Mouse (Mus musculus): ENCODE results near the gene Rpl28.

The Rpl28 gene

DNA sequence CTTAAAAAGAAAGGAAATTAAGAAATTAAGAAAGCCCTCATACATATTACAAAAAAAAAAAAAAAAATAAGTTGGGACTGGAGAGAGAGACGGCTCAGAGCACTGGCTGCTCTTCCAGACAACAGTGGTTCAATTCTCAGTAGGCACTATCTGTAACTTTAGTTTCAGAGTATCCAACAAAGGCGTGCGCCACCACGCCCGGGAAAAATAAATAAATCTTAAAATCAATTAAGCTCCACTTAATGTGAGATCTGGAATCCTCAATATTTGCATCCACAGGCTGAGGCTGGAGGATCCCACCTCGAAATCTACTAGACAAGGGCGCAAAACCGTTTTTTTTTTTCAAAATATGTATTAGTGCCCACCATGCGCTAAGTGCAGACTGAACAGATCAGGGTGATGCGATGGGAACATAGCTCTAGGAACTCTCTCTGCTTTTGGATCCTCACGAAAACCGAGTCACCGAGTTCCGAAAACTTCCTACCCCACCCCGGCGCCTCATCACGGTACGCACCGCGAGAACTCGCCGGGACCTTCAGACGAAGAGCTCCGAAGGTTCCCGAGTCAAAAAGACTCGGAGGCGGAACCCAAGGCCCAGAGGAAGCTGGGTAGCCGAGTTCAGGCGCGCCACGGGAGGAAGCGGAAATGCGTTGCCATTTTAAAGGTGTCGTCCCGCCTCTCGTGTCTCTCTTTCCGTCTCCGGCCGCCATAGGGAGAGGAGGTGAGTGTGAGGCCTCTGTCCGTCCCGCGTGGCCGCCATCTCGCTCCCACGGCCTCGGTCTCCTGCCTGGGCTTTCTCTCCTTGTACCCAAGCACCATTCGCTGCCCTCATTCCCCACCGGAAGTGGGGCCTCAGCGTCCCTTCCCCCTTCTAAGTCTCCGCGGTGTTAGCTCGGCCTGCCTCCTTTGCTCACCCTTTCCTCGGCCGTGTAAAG is at the start of gene Rpl28:
Gene Rpl28 (plus strand): TSS at position 597 of the 935 bp plus-strand sequence.
- peak; percentile 95 to 96 for DNase-seq

DNA sequence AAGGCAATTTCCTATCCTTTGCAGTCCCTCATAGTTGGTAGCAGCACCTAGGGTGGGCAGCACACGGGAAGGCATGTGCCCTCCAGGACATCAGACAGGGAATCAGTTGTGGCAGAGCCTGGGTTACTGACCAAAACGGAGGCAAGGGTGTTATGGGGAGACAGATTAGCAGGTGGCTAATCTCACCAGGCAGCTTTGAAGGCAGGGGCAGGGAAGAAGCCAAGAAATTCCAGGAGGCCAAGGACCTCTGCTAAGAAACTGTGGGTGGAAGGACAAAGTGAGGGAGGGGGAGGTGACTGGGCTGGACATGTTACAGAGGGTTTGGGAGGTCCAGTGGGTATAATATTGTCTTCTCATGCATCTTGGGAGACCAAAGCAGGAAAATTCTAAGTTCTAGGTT is 49.3 kb upstream of the Rpl28 start:
- no peak for DNase-seq

DNA sequence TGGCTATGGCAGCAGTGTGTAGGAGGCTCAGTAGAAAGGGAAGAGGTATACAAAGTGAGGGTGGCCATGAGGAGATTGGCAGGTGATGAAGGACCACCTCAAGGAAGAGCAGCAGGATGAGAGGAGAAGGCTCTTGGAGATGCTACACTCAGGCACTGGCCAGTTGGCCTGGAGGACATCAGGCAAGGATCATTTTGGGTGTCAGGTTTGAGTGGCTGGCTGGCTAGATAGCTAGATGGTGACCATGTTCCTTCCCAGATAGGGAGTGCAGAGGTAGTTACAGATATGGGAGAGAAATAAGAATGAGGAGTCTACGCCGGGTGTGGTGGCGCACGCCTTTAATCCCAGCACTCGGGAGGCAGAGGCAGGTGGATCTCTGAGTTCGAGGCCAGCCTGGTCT is 47.8 kb upstream of the Rpl28 start:
- DNase-seq, result no peak

DNA sequence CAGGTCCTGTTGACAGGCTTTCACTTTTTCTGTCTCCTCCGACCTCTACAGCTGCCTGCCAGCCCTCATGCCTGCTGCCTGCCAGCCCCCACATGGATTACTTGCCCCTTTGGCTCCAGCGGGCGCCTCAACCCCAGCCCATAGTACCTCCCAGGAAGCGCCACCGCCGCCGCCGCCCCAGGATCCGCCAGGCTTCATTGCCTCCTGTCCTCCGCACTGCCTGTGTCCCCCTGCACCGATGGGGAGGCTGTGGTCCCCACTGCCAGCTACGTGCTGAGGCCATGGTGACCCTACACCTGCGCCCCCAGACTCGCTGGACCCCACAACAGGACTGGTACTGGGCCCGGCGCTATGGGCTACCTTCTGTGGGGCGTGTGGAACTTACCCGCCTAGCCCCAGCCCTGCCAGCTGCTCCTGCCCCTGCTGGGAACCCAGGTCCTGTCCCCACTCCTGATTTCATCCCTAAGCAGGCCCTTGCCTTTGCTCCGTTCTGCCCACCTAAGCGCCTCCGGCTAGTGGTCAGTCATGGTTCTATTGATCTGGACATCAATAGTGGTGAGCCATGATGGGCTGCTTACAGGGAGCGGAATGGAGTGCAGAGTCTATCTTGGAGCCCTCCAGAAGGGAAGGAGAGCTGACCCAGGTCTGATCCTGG is 46.2 kb upstream of the Rpl28 start:
- DNase-seq, result no peak

DNA sequence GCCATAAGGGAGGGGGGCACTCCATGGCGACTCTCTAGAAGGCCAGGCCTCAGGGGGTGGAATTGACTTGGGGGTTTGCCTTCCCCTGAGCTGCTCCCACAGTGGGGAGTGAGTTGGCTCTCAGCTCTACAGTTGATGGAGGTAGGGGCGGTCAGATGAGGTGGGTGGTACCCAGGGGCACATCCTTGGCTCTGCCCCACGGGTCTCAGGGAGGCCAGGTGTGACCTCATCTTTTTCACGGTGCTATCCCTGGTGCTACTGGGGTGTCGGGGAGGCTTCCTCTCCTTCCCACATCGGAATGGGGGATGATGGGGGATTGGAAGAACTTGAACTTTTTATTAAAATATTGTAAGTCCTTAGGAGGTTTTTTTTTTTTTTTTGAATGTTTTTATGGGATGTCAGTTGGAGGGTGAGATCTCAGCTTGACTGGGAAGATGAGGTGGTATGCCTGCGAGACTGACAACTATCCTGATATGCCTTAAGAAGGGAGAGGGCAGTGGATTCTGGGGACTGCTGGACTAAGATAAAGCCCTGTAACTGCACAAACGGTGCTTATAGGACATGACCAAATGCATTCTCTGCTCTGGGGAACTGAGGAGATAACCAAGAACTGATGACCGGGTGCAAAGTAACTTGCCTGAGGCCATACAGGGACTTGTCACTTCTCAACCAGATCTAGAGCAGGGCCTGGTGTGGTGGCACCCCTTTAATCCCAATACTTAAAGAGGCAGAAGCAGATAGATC is 45.3 kb upstream of the Rpl28 start:
- no peak for DNase-seq

DNA sequence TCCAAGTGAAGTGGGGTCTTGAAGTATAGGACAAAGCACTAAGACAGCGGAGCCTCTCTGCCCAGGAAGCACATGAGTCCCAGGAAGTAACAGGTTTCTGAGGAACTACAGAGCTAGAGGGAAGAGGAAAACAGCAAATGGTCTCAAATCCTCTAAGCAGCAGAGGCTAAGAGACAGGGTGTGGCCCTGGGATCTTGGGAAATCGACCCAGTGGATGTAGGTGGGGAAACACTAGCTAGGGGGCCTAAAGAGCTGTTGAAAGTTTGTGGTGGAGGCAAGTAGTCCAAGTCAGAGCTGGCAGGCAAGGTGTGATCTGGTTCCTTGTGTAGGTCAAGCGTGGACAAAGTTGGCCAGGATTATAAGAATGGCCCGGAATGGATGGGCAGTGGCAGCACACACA is 44.4 kb upstream of the Rpl28 start:
- no peak for DNase-seq

DNA sequence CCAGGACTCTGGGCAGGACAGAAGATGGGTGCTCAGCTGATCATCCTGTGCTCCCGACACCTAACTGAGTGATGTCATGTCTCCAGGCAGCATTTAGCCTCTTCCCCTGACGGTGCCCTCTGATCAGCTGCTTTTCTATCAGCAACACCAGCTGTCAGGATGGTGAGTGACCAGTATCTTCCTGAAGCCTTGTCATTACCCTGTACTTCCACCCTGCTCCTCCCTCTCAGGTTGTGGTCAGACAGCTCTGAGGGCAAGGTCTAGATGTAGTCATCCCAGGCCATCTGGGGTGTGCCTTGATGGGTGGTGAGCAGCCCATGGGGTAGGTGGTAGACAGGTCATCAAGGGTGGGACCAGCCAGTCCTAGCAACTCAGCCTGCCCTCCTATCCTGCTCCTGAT is 43.5 kb upstream of the Rpl28 start:
- DNase-seq, result no peak

DNA sequence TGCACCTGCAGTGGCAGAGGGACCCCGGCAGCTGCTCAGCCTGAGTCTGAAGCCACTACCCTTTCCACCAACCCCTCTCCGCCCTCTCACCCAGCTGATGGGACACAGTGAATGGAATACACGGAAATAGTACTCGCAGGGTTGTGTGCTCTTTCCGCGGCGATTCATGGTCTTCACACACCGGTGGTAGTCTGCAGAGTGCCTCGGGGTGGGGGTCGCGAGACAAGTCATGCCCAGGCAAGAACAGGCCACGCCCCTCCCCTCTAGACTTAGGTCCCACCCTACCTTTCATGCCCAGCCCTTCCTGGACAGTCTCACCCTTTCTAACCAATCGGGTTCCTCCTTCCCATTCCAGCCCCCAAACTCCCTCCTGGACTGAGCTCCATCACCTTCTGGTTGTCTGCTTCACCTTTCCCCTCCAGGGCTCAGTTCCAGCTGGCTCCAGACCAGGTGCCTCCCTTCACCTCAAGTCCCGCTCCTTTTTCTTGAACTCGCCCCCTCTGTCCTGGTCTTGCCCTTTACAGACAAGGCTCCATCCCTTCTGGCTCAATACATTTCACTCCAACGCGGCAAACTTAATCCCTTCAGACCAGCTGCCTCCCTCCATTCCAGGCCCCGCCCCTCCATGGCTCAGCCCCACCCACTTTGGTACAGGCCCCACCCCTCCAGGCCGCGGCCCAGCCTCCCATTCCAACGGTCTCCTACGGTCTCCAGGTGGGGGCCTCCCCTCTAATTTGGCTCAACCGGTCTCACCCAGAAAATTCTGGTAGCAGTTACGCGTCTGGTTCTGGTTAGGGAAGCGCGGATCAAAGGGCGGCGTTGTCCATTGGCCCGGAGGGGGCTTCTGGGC is 40.5 kb upstream of the Rpl28 start:
- peak; percentile 41 to 68 for DNase-seq

DNA sequence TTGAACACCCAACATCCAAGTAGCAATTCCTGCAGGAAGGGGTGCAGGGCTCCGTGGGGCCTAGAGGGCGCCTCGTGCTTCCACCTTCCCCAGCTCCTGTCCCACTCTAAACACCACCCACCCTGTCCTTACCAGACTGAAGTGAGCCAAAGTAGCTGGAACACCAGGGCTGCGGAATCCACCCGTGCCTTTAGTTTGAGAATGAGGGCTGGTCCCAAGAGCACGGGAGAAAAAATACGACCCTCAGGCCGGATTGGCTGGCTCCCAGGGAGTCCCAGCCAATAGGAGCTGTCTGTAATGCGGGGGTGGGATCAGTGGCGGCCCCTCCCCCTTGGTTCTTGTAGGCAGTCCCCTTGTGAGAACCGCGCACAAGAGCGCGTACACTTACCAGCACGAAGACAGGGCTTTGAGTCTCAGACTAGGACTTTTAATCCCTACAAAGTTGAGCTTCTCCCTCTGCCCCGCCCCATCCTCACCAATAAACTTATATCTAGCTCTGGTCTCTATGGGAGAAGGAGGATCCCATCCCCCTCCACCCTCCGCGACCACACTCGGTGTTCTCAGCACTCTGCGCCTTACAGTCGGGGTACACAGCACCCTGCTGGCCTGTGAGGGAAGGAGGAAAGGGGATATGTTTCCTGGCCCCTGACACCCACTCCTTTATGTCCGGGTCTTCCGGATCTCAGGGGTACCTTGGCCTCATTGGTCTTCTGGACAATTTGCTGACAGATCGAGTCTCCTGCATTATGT is 39.7 kb upstream of the Rpl28 start, which contains the start of gene Cox6b2:
Gene Cox6b2 (minus strand): TSS at position 274 of the 750 bp plus-strand sequence.
- DNase-seq, result peak; percentile 69 to 86

DNA sequence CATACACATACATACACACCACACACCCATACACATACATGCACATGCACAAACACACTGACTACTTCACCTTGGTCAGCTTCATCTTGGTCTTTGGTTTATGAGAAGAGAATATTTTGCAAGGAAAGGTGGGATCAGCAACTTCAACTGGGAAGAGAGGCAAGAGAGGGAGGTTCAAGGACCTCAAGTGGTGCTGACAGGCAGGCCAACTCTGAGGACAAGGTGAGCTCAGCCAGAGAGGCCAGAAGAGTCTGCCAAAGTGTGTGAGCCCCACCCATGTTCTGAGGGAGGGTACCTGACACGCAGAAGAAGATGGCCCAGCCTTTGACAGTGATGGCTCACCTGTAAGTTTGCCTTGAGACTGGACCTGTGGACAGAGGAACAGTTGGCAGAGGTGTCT is 33.0 kb upstream of the Rpl28 start:
- no peak for DNase-seq

DNA sequence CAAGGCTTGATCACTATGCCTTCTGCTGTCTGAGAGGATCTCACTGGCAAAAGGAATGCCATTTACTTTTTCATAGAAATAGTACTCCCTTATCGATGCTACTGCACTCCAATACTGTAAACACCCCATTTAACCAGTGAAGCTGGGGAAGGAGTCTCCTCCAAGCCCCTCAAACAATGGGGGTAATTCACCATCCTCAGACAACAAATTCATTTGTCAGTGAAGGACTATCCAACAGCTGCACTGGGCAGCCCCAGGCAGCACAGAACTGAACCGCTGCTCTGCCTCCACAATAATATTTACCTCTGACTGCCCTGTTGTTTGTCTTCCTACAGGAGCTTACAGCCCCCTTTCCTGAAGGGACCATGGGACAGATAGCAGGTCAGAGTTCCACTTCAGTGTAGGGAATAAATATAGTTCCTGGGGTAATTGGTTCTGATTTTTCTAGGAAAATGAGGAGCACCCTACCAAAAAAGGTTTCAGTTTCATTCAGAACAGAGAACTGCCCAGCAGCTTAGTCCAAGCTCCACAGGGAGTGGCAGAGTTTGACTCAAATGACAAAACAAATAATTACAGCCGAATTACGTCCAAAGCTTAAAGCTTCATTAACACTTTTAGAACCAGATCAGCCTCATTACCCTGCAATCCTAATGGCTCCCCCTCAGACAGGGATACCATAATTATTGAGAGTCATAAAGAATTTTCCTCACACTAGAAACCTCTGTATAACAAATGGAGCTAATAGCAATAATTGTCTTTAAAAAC is 27.5 kb upstream of the Rpl28 start:
- no peak for DNase-seq

DNA sequence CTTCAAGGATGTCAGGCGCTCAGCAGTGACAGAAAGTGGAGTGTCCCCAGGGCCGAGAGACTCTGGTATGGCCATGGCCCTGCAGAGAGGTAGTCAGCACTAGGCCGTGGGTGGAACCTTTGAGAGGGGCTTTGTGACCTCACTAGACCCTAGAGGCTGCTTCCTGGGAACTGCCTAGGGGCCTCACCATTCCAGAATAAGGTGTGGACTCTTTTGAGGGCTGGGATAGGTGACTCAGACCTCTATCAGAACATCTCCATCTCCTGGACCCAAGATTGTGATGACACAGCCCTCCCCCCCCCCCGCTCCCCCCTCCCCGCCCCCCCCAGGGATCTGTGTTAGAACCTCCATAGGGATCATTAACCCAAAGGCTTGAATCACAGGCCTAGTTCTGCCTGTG is 21.5 kb upstream of the Rpl28 start, which contains the start of gene Fam71e2:
Gene Fam71e2 (minus strand): TSS at position 101 of the 400 bp plus-strand sequence.
- DNase-seq, result no peak

DNA sequence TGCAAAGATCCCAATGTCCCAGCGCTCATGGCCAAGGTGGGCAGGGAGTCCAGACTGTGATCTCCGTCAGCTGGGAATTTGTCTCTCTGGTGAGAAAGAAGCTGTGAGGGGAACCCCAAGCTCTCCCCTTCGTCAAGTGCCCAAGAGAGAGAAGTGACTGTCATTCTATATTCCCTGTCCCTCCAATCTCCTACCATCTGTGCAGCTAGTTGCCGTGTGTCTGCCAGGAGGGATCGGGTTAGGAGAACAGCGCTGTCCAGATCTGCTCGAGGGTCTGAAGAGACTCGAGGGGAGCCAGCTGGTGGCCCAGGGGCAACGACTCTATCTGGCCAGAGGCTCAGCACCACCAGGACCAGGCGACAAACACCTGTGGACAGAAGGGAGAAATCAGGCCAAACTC is 16.5 kb upstream of the Rpl28 start:
- no peak for DNase-seq

DNA sequence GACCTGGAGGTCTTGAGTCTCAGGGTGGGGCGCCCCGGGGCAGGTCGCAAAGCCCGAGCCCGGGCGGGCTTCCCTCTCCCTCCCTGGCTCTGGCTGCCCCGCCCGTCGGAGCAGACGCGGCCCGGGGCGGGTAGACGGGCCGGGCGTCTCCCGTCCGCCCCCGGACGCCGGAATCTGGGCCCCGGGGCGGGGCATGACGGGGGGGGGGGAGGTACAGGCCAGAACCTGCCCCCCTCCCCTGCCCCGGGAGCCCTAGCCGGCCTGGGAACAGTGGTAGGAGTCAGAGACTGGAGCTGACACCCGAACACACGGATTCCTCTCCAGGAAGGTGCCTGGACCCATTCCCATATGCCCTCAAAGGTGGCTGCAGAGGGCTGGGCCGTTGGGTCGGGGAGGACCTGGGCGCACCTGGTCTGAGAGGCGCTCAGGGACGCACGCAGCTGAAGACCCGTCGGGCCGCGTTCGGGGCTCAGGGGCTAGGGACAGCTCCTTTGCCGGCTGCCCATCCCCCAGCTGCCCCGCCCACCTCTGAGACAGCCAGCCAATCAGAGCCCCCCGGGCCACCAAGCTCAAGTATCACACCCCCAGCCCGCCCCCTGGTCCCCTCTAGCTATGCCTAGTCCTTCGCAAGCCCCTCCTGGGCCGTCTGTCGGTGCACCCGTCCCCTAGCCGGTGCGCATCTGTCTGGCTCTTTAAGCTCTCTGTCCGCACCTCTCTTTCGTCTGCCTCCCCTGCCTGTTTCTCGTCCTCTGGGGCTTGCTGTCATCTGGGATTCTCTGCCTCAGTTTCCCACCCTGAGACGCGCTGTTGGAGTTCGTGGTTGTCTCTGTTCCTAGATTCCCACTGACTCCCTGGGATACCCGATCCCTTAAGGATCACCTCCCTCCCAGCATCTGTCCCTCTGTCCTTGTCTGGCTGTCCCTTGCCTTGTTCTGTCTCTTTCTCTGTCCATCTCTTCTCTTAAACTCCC is 15.5 kb upstream of the Rpl28 start:
- DNase-seq, result peak in 1 of 2 experiments; percentile 67

DNA sequence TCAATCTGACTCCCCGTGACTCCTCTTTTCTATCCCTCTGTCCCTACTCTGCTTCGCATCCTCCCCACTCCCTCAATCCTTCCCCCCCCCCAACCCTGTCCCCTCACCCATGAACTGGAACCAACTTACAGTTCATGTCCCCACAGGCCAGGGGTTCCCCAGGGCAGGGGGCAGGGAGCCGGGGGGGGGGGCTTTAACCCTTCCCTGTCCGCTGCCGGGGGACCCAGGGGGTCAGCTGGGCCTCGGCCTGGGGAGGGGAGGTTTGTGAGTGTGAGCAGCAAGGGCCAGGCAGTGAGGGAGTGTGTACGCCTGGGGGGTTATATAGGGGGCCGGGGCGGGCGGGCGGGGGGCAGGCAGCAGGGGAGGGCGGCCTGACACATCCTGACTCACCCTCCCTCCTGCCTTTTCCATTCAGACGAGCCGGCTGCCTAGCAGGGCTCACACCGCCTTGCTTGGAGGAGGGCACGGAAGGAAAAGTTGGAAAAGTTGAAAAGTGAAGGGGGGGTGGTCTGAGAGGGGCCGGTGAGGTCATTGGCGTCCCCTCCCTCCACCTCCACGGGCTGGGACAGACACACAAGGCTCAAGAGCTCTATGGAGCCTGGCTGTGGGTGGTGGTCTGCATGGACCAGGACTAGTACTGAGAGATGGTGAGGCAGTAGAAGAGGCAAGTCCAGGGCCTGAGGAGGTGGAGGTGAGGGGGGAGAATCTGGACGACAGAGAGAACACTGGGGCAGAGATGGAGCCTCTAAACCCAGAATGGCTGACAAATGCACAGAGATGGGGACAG is 14.6 kb upstream of the Rpl28 start:
- no peak for DNase-seq

DNA sequence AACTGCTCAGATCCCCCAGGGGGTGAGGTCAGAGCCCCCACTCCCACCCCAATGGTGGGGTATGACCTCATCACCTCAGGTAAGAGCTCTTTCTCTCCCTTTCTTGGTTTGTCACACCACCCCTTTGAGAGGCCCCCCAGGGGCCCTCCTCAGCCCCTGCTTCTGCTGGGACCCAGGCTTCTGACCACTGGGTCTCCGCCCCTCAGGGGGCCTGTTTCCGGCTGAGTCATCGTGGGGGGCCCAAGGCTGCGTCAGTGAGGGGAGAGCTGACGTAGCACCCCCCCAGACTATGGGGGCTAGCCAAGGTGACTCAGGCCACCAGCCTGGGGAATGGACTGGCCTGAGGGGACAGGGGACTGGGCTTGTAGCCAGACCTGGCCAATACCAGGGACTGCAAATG is 12.8 kb upstream of the Rpl28 start:
- DNase-seq, result no peak

DNA sequence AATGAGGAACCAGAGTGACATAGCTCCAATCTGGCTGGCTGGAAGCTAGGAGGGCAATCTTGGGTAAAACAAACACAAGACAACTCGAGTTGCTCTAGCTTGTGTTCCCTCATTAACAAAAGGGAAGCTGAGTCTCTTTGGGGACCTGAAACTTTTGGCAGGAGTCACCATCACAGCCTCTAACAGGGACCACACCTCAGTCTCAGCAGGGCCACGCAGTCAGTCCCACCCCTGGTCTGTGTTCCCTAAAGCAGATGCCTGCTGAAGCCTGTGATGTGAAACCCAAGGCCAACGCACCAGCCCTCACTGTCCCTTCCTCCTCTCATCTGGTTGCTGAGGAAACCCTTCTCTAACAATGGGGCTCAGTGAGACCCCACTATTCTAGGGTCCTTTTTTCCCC is 10.5 kb upstream of the Rpl28 start:
- DNase-seq, result no peak

DNA sequence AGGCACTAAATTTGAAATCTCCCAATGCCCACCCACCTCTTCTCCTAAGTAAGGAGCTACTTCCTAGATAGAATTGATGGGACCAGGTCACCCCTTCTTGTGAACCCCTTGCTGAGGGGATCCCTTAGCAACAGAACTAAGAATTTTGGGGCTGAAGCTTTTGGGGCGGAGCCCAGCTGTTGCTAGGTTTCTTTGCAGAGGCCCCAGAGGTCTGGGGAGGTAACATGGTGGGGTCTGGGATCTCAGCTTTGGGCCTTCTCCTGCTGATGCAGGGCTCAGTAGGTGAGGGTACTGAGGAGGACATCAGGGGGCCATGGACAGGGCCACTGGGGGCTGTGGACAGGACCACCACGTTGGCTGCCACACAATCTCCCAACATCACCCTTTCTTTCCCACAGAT is 9.9 kb upstream of the Rpl28 start, which contains the start of the genes Il11 and Tmem190:
Gene Il11 (minus strand): TSS at position 101 of the 400 bp plus-strand sequence.
Gene Tmem190 (plus strand): TSS at position 179 of the 400 bp plus-strand sequence.
- DNase-seq, result no peak
